Mouse (Mus musculus) myocyte (in vitro differentiated cells): ENCODE results near the gene Myh2. TPM values are rescaled to one million over a fixed set of nuclear protein-coding genes. Genes with fewer than 3 reads are reported as not detected.
A peak's percentile ranks its signal among the peaks of the same experiment; 100 is the strongest.

Experiments
- H3K27me3 ChIP-seq: one replicate; pipeline ENCODE4 v1.6.1; 2011; ENCODE audit not compliant: control insufficient read depth, insufficient read depth, insufficient read length
- H3K36me3 ChIP-seq: one replicate; pipeline ENCODE4 v1.6.1; 2011; ENCODE audit not compliant: control insufficient read depth, insufficient read depth
- H3K4me2 ChIP-seq: one replicate; pipeline ENCODE4 v1.6.1; 2011; ENCODE audit warnings: low read depth, control low read depth
- H3K4me3 ChIP-seq: one replicate; pipeline ENCODE4 v1.5.1; 2011; ENCODE audit warnings: mild to moderate bottlenecking, control low read depth, moderate library complexity
- H3K79me2 ChIP-seq: one replicate; pipeline ENCODE4 v1.6.1; 2011; ENCODE audit not compliant: control insufficient read depth, insufficient read depth
- H3ac ChIP-seq: one replicate; pipeline ENCODE4 v1.6.1; 2011; ENCODE audit not compliant: control insufficient read depth, insufficient read length
- CEBPB ChIP-seq: IDR thresholded peaks from 2 replicates; pipeline ENCODE4 v1.6.1; 2011; ENCODE audit warnings: mild to moderate bottlenecking, moderate library complexity; ENCODE audit not compliant: poor library complexity, insufficient read depth, severe bottlenecking
- E2F4 ChIP-seq: IDR thresholded peaks from one replicate; pipeline ENCODE4 v1.6.1; 2011; ENCODE audit warnings: mild to moderate bottlenecking, control low read depth, moderate library complexity; ENCODE audit not compliant: insufficient read depth
- MAX ChIP-seq: IDR thresholded peaks from one replicate; pipeline ENCODE4 v1.6.1; 2011; ENCODE audit warnings: low read depth, mild to moderate bottlenecking, control low read depth
- MYOD1 ChIP-seq, 3 experiments: IDR thresholded peaks; one replicate each; pipeline ENCODE4 v1.6.1; 2011; ENCODE audit warnings: control low read depth in 2 of 3, low read depth in 2 of 3, mild to moderate bottlenecking in 2 of 3, moderate library complexity in 1 of 3; ENCODE audit not compliant: insufficient read length in 2 of 3, control insufficient read depth in 1 of 3
- MYOG ChIP-seq, 3 experiments: IDR thresholded peaks; one replicate each; pipeline ENCODE4 v1.6.1; 2011; ENCODE audit warnings: control low read depth in 2 of 3, low read depth in 2 of 3, mild to moderate bottlenecking in 2 of 3; ENCODE audit not compliant: insufficient read length in 2 of 3, control insufficient read depth in 1 of 3, insufficient read depth in 1 of 3
- POLR2A ChIP-seq: IDR thresholded peaks from one replicate; pipeline ENCODE4 v1.6.1; 2011; ENCODE audit warnings: low read depth, mild to moderate bottlenecking, control low read depth, moderate library complexity; ENCODE audit not compliant: insufficient read length
- POLR2AphosphoS2 ChIP-seq: IDR thresholded peaks from one replicate; pipeline ENCODE4 v1.6.1; 2011; ENCODE audit warnings: low read depth, control low read depth; ENCODE audit not compliant: insufficient read length
- REST ChIP-seq: IDR thresholded peaks from one replicate; pipeline ENCODE4 v1.6.1; 2011; ENCODE audit warnings: mild to moderate bottlenecking, control low read depth, moderate library complexity; ENCODE audit not compliant: insufficient read depth, insufficient read length
- SRF ChIP-seq: IDR thresholded peaks from one replicate; pipeline ENCODE4 v1.6.1; 2011; ENCODE audit warnings: low read depth; ENCODE audit not compliant: control insufficient read depth, insufficient read length
- TCF12 ChIP-seq: IDR thresholded peaks from one replicate; pipeline ENCODE4 v1.6.1; 2011; ENCODE audit warnings: mild to moderate bottlenecking, control low read depth; ENCODE audit not compliant: poor library complexity, insufficient read depth, severe bottlenecking
- TCF3 ChIP-seq: IDR thresholded peaks from one replicate; pipeline ENCODE4 v1.6.1; 2011; ENCODE audit warnings: low read depth, control low read depth; ENCODE audit not compliant: insufficient read length
- USF1 ChIP-seq: IDR thresholded peaks from one replicate; pipeline ENCODE4 v1.6.1; 2011; ENCODE audit warnings: low read depth, mild to moderate bottlenecking, control low read depth, moderate library complexity
- polyA plus RNA-seq: library from polyadenylated mRNA; unstranded; fragments of >200 nt; fragmentation: generic; extraction: Trizol; gene quantifications from one replicate; pipeline ENCODE4 v1.2.1, GENCODE M21; 2012; ENCODE audit warnings: missing spikeins

The Myh2 gene
- polyA plus RNA-seq, 1 experiment = 0.54 TPM

DNA sequence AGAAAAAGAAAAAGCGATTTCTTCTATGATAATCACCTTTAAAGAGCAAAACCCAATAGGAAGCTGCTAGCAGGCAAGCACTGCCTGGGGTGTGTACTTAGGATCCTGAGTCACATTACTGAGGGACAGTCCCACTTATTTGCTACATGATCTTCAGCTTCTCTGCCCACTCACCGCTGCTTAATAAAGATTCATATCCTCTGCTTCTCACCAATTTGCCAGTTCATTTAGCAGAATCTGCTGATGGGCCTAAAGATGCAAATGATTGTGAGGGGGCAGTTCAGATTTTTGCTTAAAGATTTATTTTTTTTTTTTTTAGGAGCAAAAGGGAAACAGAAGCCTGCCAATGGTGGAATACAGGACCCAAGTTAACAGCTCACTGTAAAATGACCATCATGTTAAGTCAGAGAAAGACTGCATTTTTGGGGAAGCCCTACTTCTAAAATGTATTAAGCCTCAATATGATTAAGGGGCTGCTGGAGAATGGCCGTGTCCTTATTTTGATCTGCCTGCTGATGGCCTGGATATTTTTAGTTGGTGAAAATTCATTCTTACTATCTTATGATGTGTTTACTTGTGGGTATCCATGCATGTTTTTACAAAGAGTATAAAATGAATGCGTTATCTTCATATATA is 26.8 kb upstream of the Myh2 start:
- no peaks in the 10 kb centered on the region for H3K36me3 ChIP-seq
- TF ChIP-seq REST (no peak), USF1 (no peak), MAX (no peak), MYOD1 (IDR thresholded peaks at IDR 0.05; ENCODE audit: control insufficient read depth in 1 of 3, insufficient read length in 2 of 3, low read depth in 2 of 3) (no peak), POLR2A (no peak), SRF (no peak), CEBPB (no peak), MYOG (IDR thresholded peaks at IDR 0.05; ENCODE audit: control insufficient read depth in 1 of 3, insufficient read depth in 1 of 3, insufficient read length in 2 of 3, low read depth in 2 of 3) (no peak), TCF12 (no peak), TCF3 (no peak), E2F4 (no peak), POLR2AphosphoS2 (no peak)
- H3K4me3 ChIP-seq = no peak overlapping the region
- no peak overlapping the region for H3ac ChIP-seq
- no peaks in the 10 kb centered on the region for H3K27me3 ChIP-seq
- H3K4me2 ChIP-seq = peak overlapping the region; percentile 27
- no peaks in the 10 kb centered on the region for H3K79me2 ChIP-seq

DNA sequence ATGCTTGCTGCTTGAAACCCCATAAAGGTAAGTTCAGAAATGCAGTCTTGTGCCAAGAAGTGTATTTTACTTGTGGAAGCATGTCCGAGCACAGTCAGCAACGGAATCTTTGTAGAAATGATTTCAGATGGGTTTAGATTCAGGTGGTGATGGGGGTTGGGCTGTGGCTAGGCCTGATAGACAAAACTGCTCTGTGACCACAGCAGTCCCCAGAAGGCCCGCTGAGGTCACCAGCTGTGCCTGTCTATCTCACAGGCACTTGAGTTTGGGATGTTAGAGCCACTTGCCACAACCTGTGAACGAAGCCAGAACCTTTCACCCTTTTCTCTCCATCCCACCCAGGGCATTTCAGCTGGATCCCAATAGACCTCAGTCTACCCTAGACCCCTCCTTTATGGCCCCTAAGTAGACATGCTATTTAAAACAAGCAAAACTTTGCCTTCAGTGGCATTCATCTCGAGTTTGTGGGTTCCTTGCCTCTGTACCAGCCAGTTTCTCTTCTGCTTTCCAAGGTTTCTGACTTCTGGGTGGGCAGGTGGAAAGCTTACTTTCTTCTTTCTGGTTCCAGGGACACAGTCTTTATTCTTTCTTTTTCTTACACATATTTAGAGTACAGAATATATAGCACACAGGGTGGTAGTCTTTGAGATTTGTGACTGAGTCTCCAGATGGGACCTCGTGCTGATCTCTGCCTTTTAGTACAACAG is 26.1 kb upstream of the Myh2 start:
- Histone ChIP-seq H3K27me3 (no peaks in the 10 kb centered on the region), H3K4me3 (no peak overlapping the region), H3ac (no peak overlapping the region), H3K4me2 (peak overlapping the region; percentile 27), H3K36me3 (no peaks in the 10 kb centered on the region), H3K79me2 (no peaks in the 10 kb centered on the region)
- no peak for TF ChIP-seq CEBPB
- peak; percentile 90 to 98 (median 92) for TF ChIP-seq MYOD1 (IDR thresholded peaks at IDR 0.05; ENCODE audit: control insufficient read depth in 1 of 3, insufficient read length in 2 of 3, low read depth in 2 of 3)
- TF ChIP-seq TCF12 = peak; percentile 63
- no peak for TF ChIP-seq MAX
- TF ChIP-seq MYOG (IDR thresholded peaks at IDR 0.05; ENCODE audit: control insufficient read depth in 1 of 3, insufficient read depth in 1 of 3, insufficient read length in 2 of 3, low read depth in 2 of 3) = peak in 2 of 3 experiments; percentile 30 to 76
- TF ChIP-seq TCF3 = peak; percentile 66

GRCm38 (mm10) chr11:67145482-67146408 is 25.1 kb upstream of the Myh2 start:
- Histone ChIP-seq H3ac (no peak overlapping the region), H3K27me3 (no peaks in the 10 kb centered on the region), H3K79me2 (no peaks in the 10 kb centered on the region), H3K36me3 (no peaks in the 10 kb centered on the region), H3K4me2 (no peak overlapping the region), H3K4me3 (no peak overlapping the region)
- TF ChIP-seq MYOG (IDR thresholded peaks at IDR 0.05; ENCODE audit: control insufficient read depth in 1 of 3, insufficient read depth in 1 of 3, insufficient read length in 2 of 3, low read depth in 2 of 3) (no peak), POLR2AphosphoS2 (no peak), POLR2A (no peak), REST (no peak), USF1 (no peak), E2F4 (no peak), MYOD1 (IDR thresholded peaks at IDR 0.05; ENCODE audit: control insufficient read depth in 1 of 3, insufficient read length in 2 of 3, low read depth in 2 of 3) (no peak), TCF3 (no peak), SRF (no peak), TCF12 (no peak), MAX (no peak), CEBPB (no peak)

GRCm38 (mm10) chr11:67146409-67147282 is 24.2 kb upstream of the Myh2 start:
- TF ChIP-seq TCF12 (no peak), POLR2A (no peak), REST (no peak), MAX (no peak), CEBPB (no peak), MYOG (IDR thresholded peaks at IDR 0.05; ENCODE audit: control insufficient read depth in 1 of 3, insufficient read depth in 1 of 3, insufficient read length in 2 of 3, low read depth in 2 of 3) (no peak), MYOD1 (IDR thresholded peaks at IDR 0.05; ENCODE audit: control insufficient read depth in 1 of 3, insufficient read length in 2 of 3, low read depth in 2 of 3) (no peak), USF1 (no peak), E2F4 (no peak), POLR2AphosphoS2 (no peak), SRF (no peak), TCF3 (no peak)
- Histone ChIP-seq H3K27me3 (no peaks in the 10 kb centered on the region), H3K4me3 (no peak overlapping the region), H3K36me3 (no peaks in the 10 kb centered on the region), H3K4me2 (no peak overlapping the region), H3K79me2 (no peaks in the 10 kb centered on the region), H3ac (no peak overlapping the region)
